13 mouse cellular contexts compared by ENCODE assay signal in the genomic region with DNA sequence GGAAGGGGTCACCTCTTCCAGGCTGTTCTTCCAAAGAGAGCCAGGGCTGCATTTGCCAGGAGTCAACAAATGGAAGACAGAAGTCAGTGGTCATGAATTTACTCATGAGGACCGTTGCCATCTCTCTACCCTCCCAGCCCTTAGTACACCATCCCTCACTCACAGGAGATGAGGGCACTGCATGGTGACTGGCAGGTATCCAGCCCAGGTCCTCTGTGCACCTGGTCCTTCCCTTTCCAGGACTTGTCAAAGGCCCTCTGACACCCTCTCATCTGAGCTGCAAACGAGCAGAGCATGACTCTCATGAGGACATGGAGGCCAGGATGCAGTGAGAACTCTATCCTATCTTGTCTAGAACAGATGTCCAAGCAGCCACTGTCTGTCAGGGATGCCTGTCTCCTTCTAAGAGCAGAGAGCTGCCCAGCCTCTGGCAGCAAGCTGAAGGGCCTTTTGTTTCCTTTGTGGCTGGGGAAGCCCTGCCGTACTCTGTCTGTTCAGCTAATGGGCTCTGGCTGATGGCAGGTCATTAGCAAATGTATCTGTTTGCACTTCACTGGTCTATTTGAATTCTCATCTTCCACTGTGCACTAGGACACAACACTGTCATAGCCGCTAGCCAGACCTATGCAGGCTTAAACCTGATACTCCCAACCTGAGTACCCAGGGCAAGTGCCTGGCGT. TPM values are rescaled to one million over a fixed set of nuclear protein-coding genes. Genes with fewer than 3 reads are reported as not detected.
DNase-seq lines count a peak whose midpoint lies in the region; ATAC-seq and TF ChIP-seq lines count a peak whose summit lies in the region.
"Had no signal": no experiment of that assay in that cellular context is flagged by ENCODE, and none has a peak within 500 bp of the region (broad histone marks: within the 10 kb centered on the region; RNA-seq: fewer than 3 reads in every experiment).

No protein-coding gene starts in this region.

- H3K9ac ChIP-seq in forebrain, postnatal 0 days, result no peak overlapping the region
- H3K9ac ChIP-seq in hindbrain, postnatal 0 days (replicated peaks; ENCODE audit: low read length), result no peak overlapping the region
- H3K9ac ChIP-seq in intestine, postnatal 0 days (ENCODE audit: low read depth, low read length), result no peak overlapping the region
- H3K9ac ChIP-seq: liver, embryonic 14.5 days had no signal

- DNase-seq in forebrain, embryonic 10.5 days (ENCODE audit: extremely low spot score, low spot score), result no peak
- no peak for DNase-seq in forebrain, postnatal 0 days
- DNase-seq in thymus, postnatal 4 days, result peak; percentile 3
- no peak for DNase-seq in thymus, postnatal 25 days
- DNase-seq in hindbrain, postnatal 0 days (ENCODE audit: low spot score), result peak; percentile 34
- no peak for DNase-seq in adrenal gland, adult (ENCODE audit: inconsistent age in 2 of 2, low spot score in 1 of 2)
- no peak for DNase-seq in ovary, adult 18-20 months (ENCODE audit: low spot score)
- DNase-seq: adrenal gland, adult 2 months; kidney, adult 11 months; lung, postnatal 36 days had no signal

- no peak overlapping the region for H3K4me3 ChIP-seq in forebrain, embryonic 10.5 days
- H3K4me3 ChIP-seq in forebrain, postnatal 0 days (ENCODE audit: low read depth, low read length), result no peak overlapping the region
- H3K4me3 ChIP-seq in hindbrain, postnatal 0 days (ENCODE audit: low read length), result no peak overlapping the region
- no peak overlapping the region for H3K4me3 ChIP-seq in intestine, postnatal 0 days (ENCODE audit: low read depth, low read length)
- H3K4me3 ChIP-seq: heart, adult 2 months had no signal

- no peaks in the 10 kb centered on the region for H3K36me3 ChIP-seq in forebrain, embryonic 10.5 days (replicated peaks)
- H3K36me3 ChIP-seq in forebrain, postnatal 0 days (ENCODE audit: insufficient read depth), result no peaks in the 10 kb centered on the region
- H3K36me3 ChIP-seq in hindbrain, postnatal 0 days (ENCODE audit: insufficient read depth, low read length), result no peaks in the 10 kb centered on the region
- H3K36me3 ChIP-seq in intestine, postnatal 0 days (ENCODE audit: control insufficient read depth, insufficient read depth), result no peaks in the 10 kb centered on the region

- WGBS in forebrain, embryonic 10.5 days, result 64% methylated on average over 5 of the region's 5 CpGs
- 44% methylated on average over 5 of the region's 5 CpGs for WGBS in forebrain, postnatal 0 days
- WGBS in hindbrain, postnatal 0 days, result 44% methylated on average over 5 of the region's 5 CpGs
- WGBS in intestine, postnatal 0 days, result 76% methylated on average over 5 of the region's 5 CpGs

- no peak for TF ChIP-seq CTCF in forebrain, postnatal 0 days (IDR thresholded peaks at IDR 0.05; ENCODE audit: low read depth)
- TF ChIP-seq CTCF in hindbrain, postnatal 0 days (IDR thresholded peaks at IDR 0.05; ENCODE audit: low read depth), result no peak
- TF ChIP-seq CTCF in intestine, postnatal 0 days (IDR thresholded peaks at IDR 0.05; ENCODE audit: low read depth), result no peak

- no peaks in the 10 kb centered on the region for H3K27me3 ChIP-seq in forebrain, embryonic 10.5 days (ENCODE audit: poor library complexity, severe bottlenecking)
- no peaks in the 10 kb centered on the region for H3K27me3 ChIP-seq in forebrain, postnatal 0 days (ENCODE audit: insufficient read depth, low read length)
- no peaks in the 10 kb centered on the region for H3K27me3 ChIP-seq in hindbrain, postnatal 0 days (ENCODE audit: insufficient read depth, low read length)
- no peaks in the 10 kb centered on the region for H3K27me3 ChIP-seq in intestine, postnatal 0 days (replicated peaks; ENCODE audit: control insufficient read depth, insufficient read depth, low read length)

- no peak overlapping the region for H3K4me2 ChIP-seq in forebrain, postnatal 0 days (ENCODE audit: low read depth)
- H3K4me2 ChIP-seq in hindbrain, postnatal 0 days (ENCODE audit: low read depth, low read length), result no peak overlapping the region
- no peak overlapping the region for H3K4me2 ChIP-seq in intestine, postnatal 0 days (replicated peaks; ENCODE audit: low read depth)

- H3K27ac ChIP-seq in forebrain, embryonic 10.5 days, result peak overlapping the region; percentile 46; the same call in 1 of the 2 replicates
- H3K27ac ChIP-seq in forebrain, postnatal 0 days (ENCODE audit: low read depth, low read length), result no peak overlapping the region
- H3K27ac ChIP-seq in hindbrain, postnatal 0 days, result peak overlapping the region; percentile 17; the same call in 1 of the 2 replicates
- no peak overlapping the region for H3K27ac ChIP-seq in intestine, postnatal 0 days (ENCODE audit: low read depth, low read length)
- H3K27ac ChIP-seq: heart, adult 2 months; liver, embryonic 14.5 days had no signal

- H3K9me3 ChIP-seq in forebrain, embryonic 10.5 days, result no peaks in the 10 kb centered on the region
- no peaks in the 10 kb centered on the region for H3K9me3 ChIP-seq in forebrain, postnatal 0 days (ENCODE audit: low read length)
- H3K9me3 ChIP-seq in hindbrain, postnatal 0 days (ENCODE audit: low read length), result no peaks in the 10 kb centered on the region
- no peaks in the 10 kb centered on the region for H3K9me3 ChIP-seq in intestine, postnatal 0 days (ENCODE audit: control insufficient read depth)

- no peak for ATAC-seq in forebrain, postnatal 0 days
- peak; percentile 16; the same call in 1 of the 2 replicates for ATAC-seq in hindbrain, postnatal 0 days
- no peak for ATAC-seq in intestine, postnatal 0 days

- H3K4me1 ChIP-seq in forebrain, embryonic 10.5 days, result peaks cover 37% of the 10 kb centered on the region
- H3K4me1 ChIP-seq in forebrain, postnatal 0 days (ENCODE audit: insufficient read depth), result 0 out of 2 replicates have a peak, but pooled peaks cover 7% of the 10 kb centered on the region
- H3K4me1 ChIP-seq in hindbrain, postnatal 0 days (ENCODE audit: insufficient read depth, low read length), result peaks cover 12% of the 10 kb centered on the region; the same call in 1 of the 2 replicates
- H3K4me1 ChIP-seq in intestine, postnatal 0 days (replicated peaks; ENCODE audit: control insufficient read depth, insufficient read depth, low read length), result 0 out of 2 replicates have a peak, but pooled peaks cover 6% of the 10 kb centered on the region

RNA-seq across cellular contexts. Expression of a gene that starts 50.6 kb away (rescaled TPM):
- polyA plus RNA-seq in forebrain, embryonic 10.5 days (2016; fragmentation: Nextera tagmentation; extraction: Ambion mirVana), result 0.09 and 0.10 TPM in 2 replicates
- 59.1 and 74.1 TPM in 2 replicates for total RNA-seq in forebrain, postnatal 0 days (2014; rRNA removed)
- polyA plus RNA-seq in forebrain, postnatal 0 days (2015; fragmentation: Nextera tagmentation; extraction: Ambion mirVana), result 2.2 and 3.9 TPM in 2 replicates
- total RNA-seq in hindbrain, postnatal 0 days (2014; rRNA removed), result 60.4 and 67.5 TPM in 2 replicates
- polyA plus RNA-seq in hindbrain, postnatal 0 days (2015; fragmentation: Nextera tagmentation; extraction: Ambion mirVana), result 1.7 and 2.1 TPM in 2 replicates
- 1.5 TPM in 2 replicates for polyA plus RNA-seq in intestine, postnatal 0 days (2015; fragmentation: Nextera tagmentation; extraction: Ambion mirVana)

Comparison
In these comparisons a context has a peak if more than half of its experiments do, and no peak if none do; other contexts are left out.
1. DNase-seq: peak in thymus, postnatal 4 days (single experiment) and hindbrain, postnatal 0 days (single experiment); none in forebrain, embryonic 10.5 days (single experiment), forebrain, postnatal 0 days (single experiment), thymus, postnatal 25 days (single experiment), adrenal gland, adult (0 of 2) and ovary, adult 18-20 months (single experiment).
2. H3K27ac ChIP-seq: peak in forebrain, embryonic 10.5 days (single experiment) and hindbrain, postnatal 0 days (single experiment); none in forebrain, postnatal 0 days (single experiment) and intestine, postnatal 0 days (single experiment).